Mouse (Mus musculus) hindbrain, embryonic 12.5 days (tissue): ENCODE measurements around the gene Slc2a9. TPM values are rescaled to one million over a fixed set of nuclear protein-coding genes. Genes with fewer than 3 reads are reported as not detected.

Experiments used
- ATAC-seq: fragments of 200-750 bp; cut with Nextera tagmentation; 2 replicates; pipeline ENCODE4 v1.8.0; 2017; ENCODE audit warnings: moderate TSS enrichment; ENCODE audit not compliant: low FRiP score
- H3K27ac ChIP-seq: fragments of 300-500 bp; sonication (generic); 2 replicates; pipeline ENCODE4 v1.5.1; 2016; ENCODE audit warnings: mild to moderate bottlenecking
- H3K27me3 ChIP-seq: fragments of 300-500 bp; sonication (generic); 2 replicates; pipeline ENCODE4 v1.6.1; 2016; ENCODE audit warnings: mild to moderate bottlenecking
- H3K36me3 ChIP-seq: fragments of 300-500 bp; sonication (generic); 2 replicates; pipeline ENCODE4 v1.6.1; 2016; ENCODE audit warnings: mild to moderate bottlenecking
- H3K4me1 ChIP-seq: fragments of 300-500 bp; sonication (generic); 2 replicates; pipeline ENCODE4 v1.6.1; 2016
- H3K4me2 ChIP-seq: fragments of 300-500 bp; sonication (generic); replicated peaks from 2 replicates; pipeline ENCODE4 v1.6.1; 2016; ENCODE audit warnings: mild to moderate bottlenecking
- H3K4me3 ChIP-seq: fragments of 300-500 bp; sonication (generic); 2 replicates; pipeline ENCODE4 v1.5.1; 2016; ENCODE audit warnings: mild to moderate bottlenecking
- H3K9ac ChIP-seq: fragments of 300-500 bp; sonication (generic); 2 replicates; pipeline ENCODE4 v1.6.1; 2016; ENCODE audit warnings: mild to moderate bottlenecking, moderate library complexity
- H3K9me3 ChIP-seq: fragments of 300-500 bp; sonication (generic); replicated peaks from 2 replicates; pipeline ENCODE4 v1.6.1; 2016; ENCODE audit warnings: mild to moderate bottlenecking
- WGBS: fragments of 180-500 bp; shearing (Covaris S2); methylation state at CpG from one replicate; pipeline ENCODE4 v1.1.7; 2016; 5-methylcytosine and 5-hydroxymethylcytosine counted together
- polyA plus RNA-seq: library from polyadenylated mRNA; unstranded; fragments of >200 nt; fragmentation: Nextera tagmentation; extraction: Ambion mirVana; gene quantifications from 2 replicates; pipeline ENCODE4 v1.2.1, GENCODE M21; 2016

The Slc2a9 gene
- polyA plus RNA-seq, 1 experiment from 2014 or later, result 0.15 TPM

DNA sequence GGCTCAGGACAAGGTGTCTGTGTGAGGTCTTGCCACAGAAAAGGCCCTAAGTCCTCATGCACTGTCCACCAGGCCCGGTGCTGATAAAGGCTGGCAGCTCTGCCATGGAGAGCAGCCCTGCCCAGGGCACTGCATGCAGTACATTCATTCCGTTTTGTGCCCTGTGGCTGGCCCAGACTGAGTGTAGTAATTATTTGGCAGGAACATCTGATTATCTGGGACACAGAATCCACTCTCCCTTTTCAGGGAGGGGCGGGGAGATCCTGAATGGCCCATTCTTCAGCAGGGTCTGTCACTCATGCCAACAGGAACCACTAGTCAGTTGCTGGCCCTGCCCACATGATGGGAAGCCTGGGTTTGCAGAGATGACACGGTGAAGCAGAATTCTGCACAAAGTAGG, 29.1 kb upstream of the Slc2a9 start:
- Histone ChIP-seq H3K4me3 (no peak overlapping the region), H3K9ac (no peak overlapping the region), H3K27me3 (no peaks in the 10 kb centered on the region), H3K27ac (no peak overlapping the region), H3K9me3 (no peaks in the 10 kb centered on the region), H3K4me1 (no peaks in the 10 kb centered on the region), H3K36me3 (peaks cover 99% of the 10 kb centered on the region), H3K4me2 (no peak overlapping the region)
- ATAC-seq, result no peak
- 92% methylated on average over 4 of the region's 4 CpGs for WGBS

DNA sequence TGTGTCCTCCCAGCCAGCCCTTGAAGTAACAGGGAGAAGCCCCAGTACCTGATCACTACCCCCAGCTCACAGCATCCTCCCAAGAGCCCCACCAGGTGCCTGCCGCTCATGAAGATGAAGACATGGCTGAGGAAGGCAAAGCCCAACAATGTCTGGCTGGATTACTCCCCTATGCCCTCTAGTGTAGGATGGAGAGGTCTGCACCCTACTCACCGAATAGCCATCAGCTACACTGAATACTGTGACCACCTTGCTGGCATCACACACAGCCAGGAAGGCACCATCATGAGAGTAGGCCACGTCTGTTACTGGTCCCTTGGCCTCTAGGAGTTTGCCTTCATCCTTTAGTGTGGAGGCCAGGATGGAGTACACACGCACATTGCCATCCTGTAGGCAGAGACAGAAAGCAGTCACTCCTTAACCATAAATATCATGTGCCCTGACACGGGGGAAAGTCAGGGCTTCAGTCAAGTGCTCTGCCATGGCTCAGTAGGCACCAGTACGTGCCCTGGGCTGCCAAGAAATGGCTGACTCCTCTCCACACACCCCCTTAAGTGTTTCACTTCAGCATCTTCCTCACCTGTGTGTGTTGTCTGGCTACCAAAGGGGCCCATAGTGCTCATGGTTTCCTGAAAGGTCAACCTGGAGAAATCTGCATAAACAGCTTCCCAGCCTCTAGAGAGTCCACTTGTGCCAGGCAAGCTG, 26.9 kb upstream of the Slc2a9 start:
- no peak overlapping the region for H3K27ac ChIP-seq
- H3K9me3 ChIP-seq, result no peaks in the 10 kb centered on the region
- peaks cover 87% of the 10 kb centered on the region for H3K36me3 ChIP-seq
- no peaks in the 10 kb centered on the region for H3K4me1 ChIP-seq
- H3K4me2 ChIP-seq, result no peak overlapping the region
- H3K9ac ChIP-seq, result no peak overlapping the region
- H3K27me3 ChIP-seq, result no peaks in the 10 kb centered on the region
- H3K4me3 ChIP-seq, result no peak overlapping the region
- peak; percentile 35; the same call in 1 of the 2 replicates for ATAC-seq
- WGBS, result 80% methylated on average over 6 of the region's 6 CpGs

DNA sequence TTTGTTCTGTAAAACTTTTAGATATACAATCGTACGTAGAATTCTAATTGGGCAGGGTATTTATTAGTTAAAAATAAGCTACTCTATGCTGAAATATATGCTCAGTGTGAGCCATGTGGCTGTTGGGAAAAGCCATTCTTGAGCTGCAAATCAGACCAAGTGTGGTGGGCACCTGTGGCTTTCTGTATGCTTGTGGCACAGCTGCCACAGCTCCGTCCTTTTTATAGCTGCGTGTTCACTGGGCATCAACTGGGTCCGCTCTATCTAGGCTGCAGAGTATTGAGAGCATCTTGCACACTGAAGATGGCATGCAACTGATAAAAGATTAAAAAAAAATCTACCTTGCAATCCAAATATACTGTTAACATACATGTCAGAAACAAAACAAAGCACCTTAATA, 20.0 kb upstream of the Slc2a9 start:
- Histone ChIP-seq H3K36me3 (peaks cover 22% of the 10 kb centered on the region), H3K9me3 (no peaks in the 10 kb centered on the region), H3K4me3 (no peak overlapping the region), H3K27me3 (no peaks in the 10 kb centered on the region), H3K9ac (no peak overlapping the region), H3K27ac (no peak overlapping the region), H3K4me2 (no peak overlapping the region), H3K4me1 (no peaks in the 10 kb centered on the region)
- no peak for ATAC-seq
- WGBS, result 96% methylated on average over 5 of the region's 5 CpGs

DNA sequence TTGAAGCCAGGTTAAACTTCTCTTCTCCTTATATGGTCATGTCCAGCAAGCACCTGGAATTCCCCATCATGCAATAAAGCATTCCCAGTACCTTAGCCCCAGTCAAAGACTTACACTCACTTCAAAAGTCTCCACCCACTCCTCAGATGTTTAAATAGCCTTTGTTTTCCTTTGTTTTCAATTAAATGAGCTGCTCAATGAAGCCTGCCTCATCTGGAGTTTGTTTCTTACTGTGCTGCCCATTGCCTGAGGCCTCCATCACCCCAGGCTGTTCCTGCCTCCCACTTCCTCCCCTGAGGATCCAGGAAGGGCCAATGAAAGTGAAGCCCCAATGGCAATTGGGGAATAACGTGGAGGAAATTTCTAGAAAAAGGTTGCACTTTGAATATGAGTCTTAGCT, 17.9 kb upstream of the Slc2a9 start:
- WGBS, result 47% methylated on average over 1 of the region's 1 CpGs
- Histone ChIP-seq H3K27me3 (no peaks in the 10 kb centered on the region), H3K9ac (no peak overlapping the region), H3K4me1 (0 out of 2 replicates have a peak, but pooled peaks cover 2% of the 10 kb centered on the region), H3K4me2 (no peak overlapping the region), H3K9me3 (no peaks in the 10 kb centered on the region), H3K4me3 (no peak overlapping the region), H3K27ac (no peak overlapping the region), H3K36me3 (peaks cover 10% of the 10 kb centered on the region; the same call in 1 of the 2 replicates)
- ATAC-seq, result no peak

DNA sequence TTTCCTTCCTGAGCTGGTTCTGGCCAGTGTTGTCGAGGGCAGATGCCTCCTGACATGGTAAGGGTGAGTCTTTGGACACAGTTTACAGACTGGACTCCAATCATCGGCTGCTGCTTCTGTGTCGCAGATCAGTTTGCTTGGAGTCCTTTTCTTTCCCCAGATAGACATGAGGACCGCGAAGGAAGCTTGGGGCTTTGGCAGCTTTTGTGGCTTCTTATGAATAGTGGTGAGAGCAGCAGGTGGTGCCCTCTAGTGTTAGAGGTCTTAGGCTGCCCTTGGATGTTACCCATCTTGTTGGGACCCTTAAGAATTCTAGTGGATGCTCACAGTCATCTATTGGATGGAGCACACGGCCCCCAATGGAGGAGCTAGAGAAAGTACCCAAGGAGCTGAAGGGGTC, 13.3 kb upstream of the Slc2a9 start:
- H3K36me3 ChIP-seq, result no peaks in the 10 kb centered on the region
- ATAC-seq, result no peak
- WGBS, result 60% methylated on average over 6 of the region's 6 CpGs

DNA sequence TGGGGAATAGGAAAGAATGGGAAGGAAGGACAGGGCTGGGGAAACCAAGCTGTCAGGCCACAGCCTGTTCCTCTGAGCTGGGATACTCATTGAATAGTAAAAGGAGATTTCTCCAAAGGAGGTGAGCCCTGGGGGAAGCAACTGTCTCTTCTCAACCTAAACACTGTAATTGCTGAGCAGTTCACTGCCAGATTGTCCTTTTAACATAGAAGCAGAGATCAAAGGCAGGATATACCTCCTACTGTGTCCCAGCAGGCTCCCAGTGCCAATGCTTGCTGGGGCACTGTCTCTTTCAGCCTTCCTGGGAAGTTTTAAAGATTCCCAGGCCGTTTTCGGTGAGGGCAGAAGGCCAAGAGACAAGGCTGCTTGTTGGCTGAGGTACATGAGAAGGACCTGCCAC, 10.0 kb upstream of the Slc2a9 start:
- no peak for ATAC-seq
- Histone ChIP-seq H3K27ac (no peak overlapping the region), H3K4me2 (no peak overlapping the region), H3K4me1 (peaks cover 6% of the 10 kb centered on the region), H3K4me3 (no peak overlapping the region), H3K36me3 (no peaks in the 10 kb centered on the region), H3K9me3 (no peaks in the 10 kb centered on the region), H3K9ac (no peak overlapping the region), H3K27me3 (no peaks in the 10 kb centered on the region)
- 10% methylated on average over 2 of the region's 2 CpGs for WGBS

More for the DNA sequence above, 13.3 kb upstream of the Slc2a9 start:
- H3K4me2 ChIP-seq, result no peak overlapping the region
- no peak overlapping the region for H3K27ac ChIP-seq
- no peak overlapping the region for H3K9ac ChIP-seq
- H3K9me3 ChIP-seq, result no peaks in the 10 kb centered on the region
- H3K4me1 ChIP-seq, result peaks cover 6% of the 10 kb centered on the region
- H3K27me3 ChIP-seq, result no peaks in the 10 kb centered on the region
- no peak overlapping the region for H3K4me3 ChIP-seq

DNA sequence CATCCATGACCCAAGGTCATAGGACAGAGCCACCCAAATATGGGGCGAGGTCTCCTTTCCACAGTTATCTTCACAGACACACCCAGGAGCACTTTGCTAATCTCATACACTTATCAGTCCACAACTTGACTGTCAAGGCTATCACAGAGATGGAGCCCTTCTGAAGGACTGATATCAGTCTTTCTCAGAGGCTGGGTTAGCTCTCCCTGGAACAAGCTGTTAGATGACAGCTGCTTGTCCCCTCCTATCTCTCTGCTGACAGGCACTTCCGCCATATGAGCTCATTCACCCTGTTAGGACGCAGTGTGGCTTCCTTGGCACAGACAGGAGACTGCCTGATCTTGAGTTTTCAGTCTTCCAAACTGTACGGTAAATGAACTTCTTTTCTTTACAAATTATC, 6.6 kb upstream of the Slc2a9 start:
- Histone ChIP-seq H3K27me3 (no peaks in the 10 kb centered on the region), H3K4me2 (no peak overlapping the region), H3K36me3 (no peaks in the 10 kb centered on the region), H3K27ac (no peak overlapping the region), H3K4me1 (peaks cover 5% of the 10 kb centered on the region), H3K4me3 (no peak overlapping the region), H3K9me3 (no peaks in the 10 kb centered on the region), H3K9ac (no peak overlapping the region)
- ATAC-seq, result no peak
- WGBS, result 84% methylated on average over 4 of the region's 4 CpGs

DNA sequence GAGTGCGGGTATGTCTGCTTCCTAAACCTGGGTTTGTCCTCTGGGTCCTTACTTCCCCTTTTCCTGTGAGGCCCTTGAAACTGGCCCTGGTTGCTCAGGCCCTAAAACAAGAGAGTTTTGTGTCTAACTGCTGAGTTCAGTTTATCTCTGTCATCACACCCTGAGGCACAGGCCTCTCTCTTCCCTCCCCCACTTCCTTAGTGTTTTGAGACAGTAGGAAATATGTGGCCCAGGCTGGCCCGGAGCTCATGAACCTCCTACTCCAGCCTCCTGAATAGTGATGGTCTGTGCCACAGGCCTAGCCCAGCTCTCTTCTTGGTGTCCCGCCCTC, 2.5 kb upstream of the Slc2a9 start:
- H3K4me1 ChIP-seq, result peaks cover 5% of the 10 kb centered on the region; the same call in 1 of the 2 replicates
- ATAC-seq, result no peak

DNA sequence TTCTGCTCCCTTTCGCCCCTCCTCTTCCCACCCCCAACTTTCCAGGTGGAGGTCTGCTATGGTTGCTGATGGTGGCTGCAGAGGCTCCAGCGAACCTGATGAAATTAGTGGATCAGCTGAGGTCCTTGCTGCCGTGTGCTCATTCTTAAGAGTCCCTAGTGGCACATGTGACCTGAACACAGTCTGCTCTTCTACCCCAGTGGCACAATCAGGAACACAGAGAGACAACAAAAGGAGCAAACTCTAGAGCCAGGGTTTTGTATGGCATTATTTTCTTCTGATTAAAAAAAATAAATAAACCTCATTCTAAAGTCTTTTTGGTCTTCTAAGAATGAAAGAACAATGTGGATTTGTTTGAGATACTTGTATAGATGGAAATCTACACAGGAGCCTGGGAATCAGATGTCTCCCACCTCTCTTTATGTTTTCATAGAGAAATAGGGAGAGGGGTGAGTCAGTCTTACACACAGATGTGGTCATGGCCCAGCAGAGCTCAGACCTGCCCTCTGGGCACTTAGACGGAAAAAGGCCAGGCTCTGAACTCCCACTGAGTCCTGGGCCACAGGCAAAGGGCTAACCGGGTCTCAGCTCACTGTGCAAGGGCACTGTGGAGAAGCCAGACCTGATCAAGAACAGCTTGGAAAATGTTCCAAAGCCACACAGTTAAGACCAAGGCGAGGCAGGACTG, 1.9 kb upstream of the Slc2a9 start:
- Histone ChIP-seq H3K27ac (no peak overlapping the region), H3K9me3 (no peaks in the 10 kb centered on the region), H3K4me3 (no peak overlapping the region), H3K9ac (no peak overlapping the region), H3K36me3 (no peaks in the 10 kb centered on the region), H3K4me1 (peaks cover 5% of the 10 kb centered on the region; the same call in 1 of the 2 replicates), H3K4me2 (no peak overlapping the region), H3K27me3 (no peaks in the 10 kb centered on the region)
- ATAC-seq, result no peak
- WGBS, result 57% methylated on average over 6 of the region's 6 CpGs

More for the DNA sequence above, 2.5 kb upstream of the Slc2a9 start:
- Histone ChIP-seq H3K9ac (no peak overlapping the region), H3K4me2 (no peak overlapping the region), H3K27me3 (no peaks in the 10 kb centered on the region), H3K9me3 (no peaks in the 10 kb centered on the region), H3K36me3 (no peaks in the 10 kb centered on the region), H3K27ac (no peak overlapping the region), H3K4me3 (no peak overlapping the region)
- WGBS, result 83% methylated on average over 3 of the region's 3 CpGs

DNA sequence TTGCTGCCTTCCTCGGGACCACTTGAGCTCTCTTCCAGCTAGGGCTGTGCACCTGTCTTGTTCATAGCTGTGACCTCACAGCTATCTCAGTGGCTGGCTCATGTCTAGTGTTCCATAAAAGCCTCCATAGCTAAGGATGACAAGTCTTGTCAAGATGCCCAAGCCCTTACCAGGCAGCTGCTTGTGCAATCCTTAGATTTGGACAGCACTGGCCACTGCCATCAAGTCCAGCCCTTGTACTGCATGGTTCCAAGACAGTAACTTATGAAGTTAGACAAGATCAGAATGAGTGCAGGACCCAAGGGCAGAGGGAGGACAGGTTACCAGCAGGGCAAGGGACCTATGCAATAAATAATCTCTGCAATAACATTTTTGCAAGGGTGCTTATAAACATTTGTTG, 1.2 kb upstream of the Slc2a9 start:
- Histone ChIP-seq H3K27me3 (no peaks in the 10 kb centered on the region), H3K36me3 (no peaks in the 10 kb centered on the region), H3K9me3 (no peaks in the 10 kb centered on the region), H3K27ac (no peak overlapping the region), H3K4me3 (no peak overlapping the region), H3K9ac (no peak overlapping the region), H3K4me1 (peaks cover 5% of the 10 kb centered on the region; the same call in 1 of the 2 replicates), H3K4me2 (no peak overlapping the region)
- ATAC-seq, result no peak
- 89% methylated on average over 1 of the region's 1 CpGs for WGBS

DNA sequence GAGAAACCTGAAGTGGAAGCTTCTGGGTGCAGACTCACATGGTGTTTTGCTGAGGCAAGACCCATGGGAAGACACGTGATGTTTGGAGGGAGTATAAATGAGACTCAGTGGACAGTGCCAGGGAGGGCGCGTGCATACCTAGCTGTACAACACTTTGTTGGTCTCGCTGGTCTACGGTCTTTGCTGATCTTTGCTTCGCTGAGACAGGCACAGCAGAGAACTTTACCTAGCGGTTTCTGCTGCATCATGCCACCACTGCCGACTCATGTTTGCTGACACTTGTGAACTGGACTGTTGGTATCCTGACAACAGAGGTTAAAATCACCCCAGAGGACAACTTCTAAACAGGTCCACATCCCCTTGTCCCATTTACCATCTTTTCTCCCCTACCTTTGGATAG, 2.9 kb downstream of the Slc2a9 start:
- Histone ChIP-seq H3K9me3 (no peaks in the 10 kb centered on the region), H3K4me1 (peaks cover 5% of the 10 kb centered on the region; the same call in 1 of the 2 replicates), H3K27me3 (no peaks in the 10 kb centered on the region), H3K4me2 (no peak overlapping the region), H3K36me3 (no peaks in the 10 kb centered on the region), H3K4me3 (no peak overlapping the region), H3K9ac (no peak overlapping the region), H3K27ac (no peak overlapping the region)
- 91% methylated on average over 8 of the region's 8 CpGs for WGBS
- no peak for ATAC-seq

DNA sequence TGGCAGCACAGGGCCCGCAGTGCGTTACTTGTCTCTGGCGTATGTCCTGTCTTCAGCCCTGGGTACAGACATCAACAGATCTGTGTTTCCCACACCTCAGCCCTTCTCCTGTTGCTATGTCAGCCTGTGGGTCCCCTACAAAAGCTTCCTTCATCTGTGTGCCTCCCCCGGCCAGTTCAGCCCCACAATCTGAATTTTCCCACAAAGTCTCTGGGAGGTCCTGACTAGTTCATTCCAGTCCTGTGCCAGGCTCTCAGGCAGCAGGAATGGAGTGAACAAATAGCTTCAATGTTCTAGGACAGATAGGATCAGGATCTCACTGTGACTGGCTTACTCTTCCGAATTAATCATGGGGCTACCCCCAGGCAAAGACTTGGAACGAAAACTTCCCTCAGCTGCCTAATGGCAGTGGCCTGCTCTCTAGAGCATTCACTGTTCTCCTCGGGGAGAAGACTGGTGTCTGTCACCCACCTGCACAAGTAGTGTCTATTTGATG, 3.6 kb downstream of the Slc2a9 start:
- no peak overlapping the region for H3K4me2 ChIP-seq

DNA sequence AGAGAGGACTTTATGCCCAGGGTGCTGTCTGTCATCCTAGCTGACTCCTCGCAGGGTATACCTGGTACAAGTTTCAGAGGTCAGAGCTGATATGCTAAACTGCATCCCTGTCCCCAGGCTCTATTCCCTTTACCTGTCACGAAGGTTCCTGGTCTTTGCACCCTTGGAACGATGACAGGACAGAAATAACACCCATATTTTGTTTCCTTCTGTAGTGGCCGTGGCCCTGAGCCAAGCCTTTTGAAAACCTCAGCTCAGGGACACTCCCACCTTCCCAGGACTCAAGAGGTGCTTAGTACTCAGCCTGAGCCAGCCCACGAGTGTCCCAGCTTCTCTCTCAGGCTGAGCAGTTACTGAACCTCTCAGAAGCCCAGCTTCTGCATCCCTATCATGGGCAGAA, 4.5 kb downstream of the Slc2a9 start:
- H3K9ac ChIP-seq, result no peak overlapping the region
- no peak overlapping the region for H3K27ac ChIP-seq
- no peak overlapping the region for H3K4me2 ChIP-seq
- H3K4me1 ChIP-seq, result no peaks in the 10 kb centered on the region
- WGBS, result 82% methylated on average over 5 of the region's 5 CpGs
- no peak overlapping the region for H3K4me3 ChIP-seq
- no peaks in the 10 kb centered on the region for H3K9me3 ChIP-seq
- no peaks in the 10 kb centered on the region for H3K27me3 ChIP-seq
- no peaks in the 10 kb centered on the region for H3K36me3 ChIP-seq
- no peak for ATAC-seq

More for the DNA sequence above, 3.6 kb downstream of the Slc2a9 start:
- H3K4me3 ChIP-seq, result no peak overlapping the region
- H3K27ac ChIP-seq, result no peak overlapping the region
- peaks cover under 1% of the 10 kb centered on the region; the same call in 1 of the 2 replicates for H3K4me1 ChIP-seq
- no peaks in the 10 kb centered on the region for H3K36me3 ChIP-seq
- no peak overlapping the region for H3K9ac ChIP-seq
- no peak for ATAC-seq
- WGBS, result 75% methylated on average over 7 of the region's 7 CpGs
- no peaks in the 10 kb centered on the region for H3K27me3 ChIP-seq
- H3K9me3 ChIP-seq, result no peaks in the 10 kb centered on the region
